Mouse (Mus musculus): Measurements from ENCODE around the gene Xylb.

- TF ChIP-seq CHD2 (IDR thresholded peaks at IDR 0.05; ENCODE audit: low read depth, low read length) (no peak), ZNF384 (IDR thresholded peaks at IDR 0.05; ENCODE audit: low read depth, low read length) (no peak), HCFC1 (IDR thresholded peaks at IDR 0.05; ENCODE audit: borderline replicate concordance, insufficient read depth, low read length) (no peak)
These were observed 45.4 kb downstream of the Xylb start for GRCm38 (mm10) chr9:119402253-119403235.
